Comparison of ENCODE assay signal across 12 mouse cellular contexts in the genomic region with DNA sequence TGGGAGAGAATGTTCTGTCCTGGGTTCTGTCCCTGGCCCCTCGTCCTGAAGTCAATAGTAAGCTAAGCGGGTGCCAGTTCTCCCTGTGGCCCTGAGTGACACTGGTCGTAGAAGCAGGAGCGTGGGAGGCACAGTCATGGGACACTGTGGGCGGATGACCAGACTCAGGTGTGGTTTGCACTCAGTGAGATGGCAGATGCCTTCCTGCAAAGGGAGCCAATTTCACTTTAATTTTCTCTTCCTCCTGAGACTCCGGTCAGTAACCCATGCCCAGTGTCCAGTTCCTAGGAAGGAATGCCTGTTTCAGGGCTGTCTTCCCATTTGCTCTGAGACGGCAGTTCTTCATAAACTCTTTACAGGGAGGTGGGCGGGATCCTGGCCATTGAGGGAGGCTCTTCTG. TPM values are rescaled to one million over a fixed set of nuclear protein-coding genes. Genes with fewer than 3 reads are reported as not detected.
DNase-seq lines count a peak whose midpoint lies in the region; ATAC-seq and TF ChIP-seq lines count a peak whose summit lies in the region.
"Had no signal": no experiment of that assay in that cellular context is flagged by ENCODE, and none has a peak within 500 bp of the region (broad histone marks: within the 10 kb centered on the region; RNA-seq: fewer than 3 reads in every experiment).

No protein-coding gene starts in this region.

- H3K4me1 ChIP-seq in lung, embryonic 14.5 days (ENCODE audit: insufficient read depth): peaks cover 27% of the 10 kb centered on the region
- H3K4me1 ChIP-seq in lung, adult 2 months (ENCODE audit: control insufficient read depth, insufficient read depth, low read length): peaks cover 29% of the 10 kb centered on the region
- peaks cover 4% of the 10 kb centered on the region for H3K4me1 ChIP-seq in liver, embryonic 15.5 days (replicated peaks)
- peaks cover 45% of the 10 kb centered on the region for H3K4me1 ChIP-seq in stomach, embryonic 16.5 days (ENCODE audit: control insufficient read depth, insufficient read depth, low read length)
- H3K4me1 ChIP-seq in neural tube, embryonic 15.5 days: peaks cover 4% of the 10 kb centered on the region; the same call in 1 of the 2 replicates
- H3K4me1 ChIP-seq: neural tube, embryonic 12.5 days had no signal

- 43% methylated on average over 8 of the region's 8 CpGs for WGBS in lung, embryonic 14.5 days
- WGBS in lung, adult 2 months: 48% methylated on average over 8 of the region's 8 CpGs
- WGBS in liver, embryonic 15.5 days (ENCODE audit: insufficient replicate concordance): 47% methylated on average over 8 of the region's 8 CpGs
- WGBS in stomach, embryonic 16.5 days: 38% methylated on average over 8 of the region's 8 CpGs
- 82% methylated on average over 8 of the region's 8 CpGs for WGBS in neural tube, embryonic 15.5 days

- no peak overlapping the region for H3K4me3 ChIP-seq in lung, embryonic 14.5 days (ENCODE audit: low read depth, low read length)
- no peak overlapping the region for H3K4me3 ChIP-seq in lung, adult 2 months (replicated peaks; ENCODE audit: extremely low read depth, low read depth, low read length)
- no peak overlapping the region for H3K4me3 ChIP-seq in liver, embryonic 15.5 days (replicated peaks)
- H3K4me3 ChIP-seq in stomach, embryonic 16.5 days (replicated peaks; ENCODE audit: low read length): no peak overlapping the region
- H3K4me3 ChIP-seq in neural tube, embryonic 15.5 days (replicated peaks): no peak overlapping the region
- H3K4me3 ChIP-seq: midbrain, embryonic 10.5 days; neural tube, embryonic 12.5 days had no signal

- TF ChIP-seq POLR2A in lung, adult 2 months (IDR thresholded peaks at IDR 0.05; ENCODE audit: borderline replicate concordance, extremely low read depth, low read depth, low read length): no peak

- H3K4me2 ChIP-seq in lung, embryonic 14.5 days: no peak overlapping the region
- no peak overlapping the region for H3K4me2 ChIP-seq in liver, embryonic 15.5 days
- 0 out of 2 replicates have a peak overlapping the region, but pooled peaks have one; percentile 4 for H3K4me2 ChIP-seq in stomach, embryonic 16.5 days (ENCODE audit: low read depth, low read length)
- H3K4me2 ChIP-seq in neural tube, embryonic 15.5 days: no peak overlapping the region
- H3K4me2 ChIP-seq: neural tube, embryonic 12.5 days had no signal

- H3K36me3 ChIP-seq in lung, embryonic 14.5 days (ENCODE audit: insufficient read depth): no peaks in the 10 kb centered on the region
- H3K36me3 ChIP-seq in liver, embryonic 15.5 days (replicated peaks): no peaks in the 10 kb centered on the region
- H3K36me3 ChIP-seq in stomach, embryonic 16.5 days (ENCODE audit: control insufficient read depth, insufficient read depth, low read length): no peaks in the 10 kb centered on the region
- H3K36me3 ChIP-seq in neural tube, embryonic 15.5 days: no peaks in the 10 kb centered on the region
- H3K36me3 ChIP-seq: midbrain, embryonic 10.5 days; neural tube, embryonic 12.5 days had no signal

- H3K27me3 ChIP-seq in lung, embryonic 14.5 days (ENCODE audit: insufficient read depth, low read length): no peaks in the 10 kb centered on the region
- H3K27me3 ChIP-seq in liver, embryonic 15.5 days: no peaks in the 10 kb centered on the region
- H3K27me3 ChIP-seq in stomach, embryonic 16.5 days (ENCODE audit: control insufficient read depth, insufficient read depth, low read length): no peaks in the 10 kb centered on the region
- no peaks in the 10 kb centered on the region for H3K27me3 ChIP-seq in neural tube, embryonic 15.5 days (replicated peaks)
- H3K27me3 ChIP-seq: neural tube, embryonic 12.5 days had no signal

- peak overlapping the region; percentile 19 for H3K27ac ChIP-seq in lung, embryonic 14.5 days (ENCODE audit: low read depth)
- peak overlapping the region; percentile 30 for H3K27ac ChIP-seq in liver, embryonic 15.5 days (replicated peaks)
- H3K27ac ChIP-seq in stomach, embryonic 16.5 days (ENCODE audit: low read length): peak overlapping the region; percentile 92
- H3K27ac ChIP-seq in neural tube, embryonic 15.5 days (replicated peaks): no peak overlapping the region
- H3K27ac ChIP-seq: midbrain, embryonic 10.5 days; neural tube, embryonic 12.5 days had no signal

- no peak for TF ChIP-seq CTCF in lung, embryonic 14.5 days (IDR thresholded peaks at IDR 0.05; ENCODE audit: low read depth)
- TF ChIP-seq CTCF in lung, adult 2 months (IDR thresholded peaks at IDR 0.05; ENCODE audit: insufficient read depth, low read length): no peak

- no peaks in the 10 kb centered on the region for H3K9me3 ChIP-seq in lung, embryonic 14.5 days (ENCODE audit: low read depth, low read length)
- no peaks in the 10 kb centered on the region for H3K9me3 ChIP-seq in liver, embryonic 15.5 days (replicated peaks)
- no peaks in the 10 kb centered on the region for H3K9me3 ChIP-seq in stomach, embryonic 16.5 days (replicated peaks; ENCODE audit: control insufficient read depth, low read length)
- H3K9me3 ChIP-seq in neural tube, embryonic 15.5 days (replicated peaks): no peaks in the 10 kb centered on the region
- H3K9me3 ChIP-seq: midbrain, embryonic 10.5 days; neural tube, embryonic 12.5 days had no signal

- H3K9ac ChIP-seq in lung, embryonic 14.5 days: no peak overlapping the region
- H3K9ac ChIP-seq in liver, embryonic 15.5 days: no peak overlapping the region
- no peak overlapping the region; the same call in 1 of the 2 replicates for H3K9ac ChIP-seq in stomach, embryonic 16.5 days (ENCODE audit: low read length)
- no peak overlapping the region for H3K9ac ChIP-seq in neural tube, embryonic 15.5 days (replicated peaks)
- H3K9ac ChIP-seq: neural tube, embryonic 12.5 days had no signal

- no peak for ATAC-seq in lung, embryonic 14.5 days (ENCODE audit: insufficient read depth)
- no peak for ATAC-seq in liver, embryonic 15.5 days (ENCODE audit: insufficient read depth)
- 0 out of 2 replicates have a peak, but pooled peaks have one; percentile 5 for ATAC-seq in stomach, embryonic 16.5 days (ENCODE audit: insufficient read depth, low FRiP score)
- no peak for ATAC-seq in neural tube, embryonic 15.5 days (ENCODE audit: low FRiP score)
- no peak for ATAC-seq in erythroid progenitor cell, adult 5-6 weeks (replicated peaks; ENCODE audit: low FRiP score, poor library complexity, severe bottlenecking)
- ATAC-seq: hindbrain, embryonic 16.5 days had no signal

- peak; percentile 33 to 63 for DNase-seq in adrenal gland, adult (ENCODE audit: inconsistent age in 2 of 2, low spot score in 1 of 2)
- no peak for DNase-seq in adrenal gland, postnatal 10 days
- DNase-seq in lung, embryonic 14.5 days: peak; percentile 34
- no peak for DNase-seq in lung, adult 2 months
- DNase-seq: right cerebral cortex, postnatal 25 days had no signal

RNA-seq across cellular contexts. Expression of a gene that starts 36.1 kb away (rescaled TPM):
- 10 to 100 TPM; 17.9 to 19.5 TPM for total RNA-seq in adrenal gland, postnatal 10 days (2021)
- polyA plus RNA-seq in lung, embryonic 14.5 days (2014; fragmentation: Nextera tagmentation; extraction: Ambion mirVana): 27.6 and 31.4 TPM in 2 replicates
- polyA plus RNA-seq in lung, adult 2 months (2012; rRNA removed): 13.7 and 21.2 TPM in 2 replicates
- polyA plus RNA-seq in liver, embryonic 15.5 days (2015; fragmentation: Nextera tagmentation; extraction: Ambion mirVana): 3.5 and 4.2 TPM in 2 replicates
- polyA plus RNA-seq in stomach, embryonic 16.5 days (2015; fragmentation: Nextera tagmentation; extraction: Ambion mirVana): 34.3 and 37.1 TPM in 2 replicates
- 5.3 and 8.9 TPM in 2 replicates for polyA plus RNA-seq in neural tube, embryonic 15.5 days (2015; fragmentation: Nextera tagmentation; extraction: Ambion mirVana)
- 2.1 and 4.0 TPM in 2 replicates for total RNA-seq in erythroid progenitor cell, adult 5-6 weeks (2015; ENCODE audit: low replicate concordance)
- 1.5 and 2.3 TPM in 2 replicates for total RNA-seq in erythroid progenitor cell, adult 5-6 weeks (2017; ENCODE audit: low replicate concordance)

Comparison
In these comparisons a context has a peak if more than half of its experiments do, and no peak if none do; other contexts are left out.
1. DNase-seq: peak in adrenal gland, adult (2 of 2) and lung, embryonic 14.5 days (single experiment); none in adrenal gland, postnatal 10 days (single experiment) and lung, adult 2 months (single experiment).